Mouse (Mus musculus) G1E-ER4 (cell line): ENCODE data around the gene Unk. TPM values are rescaled to one million over a fixed set of nuclear protein-coding genes. Genes with fewer than 3 reads are reported as not detected.
A peak's percentile ranks its signal among the peaks of the same experiment; 100 is the strongest.

ENCODE experiments used
- GATA1 ChIP-seq: IDR thresholded peaks from one replicate; pipeline ENCODE4 v1.8.0; 2012; ENCODE audit warnings: low read length, inconsistent platforms
- polyA plus RNA-seq: library from polyadenylated mRNA; stranded (reverse); fragments of >175 nt; gene quantifications from 2 replicates; pipeline ENCODE4 v1.2.3, GENCODE M21; 2012

Gene Unk
- polyA plus RNA-seq, 1 experiment, result 56.9 TPM

- TF ChIP-seq GATA1, result no peak
Observed at GRCm38 (mm10) chr11:116007095-116007850, 22.8 kb upstream of the Unk start.

- no peak for TF ChIP-seq GATA1
Observed at GRCm38 (mm10) chr11:116008411-116008810, 21.7 kb upstream of the Unk start.

GRCm38 (mm10) chr11:116008832-116009375 lies 21.2 kb upstream of the Unk start:
- no peak for TF ChIP-seq GATA1

GRCm38 (mm10) chr11:116009661-116010060 lies 20.5 kb upstream of the Unk start:
- TF ChIP-seq GATA1, result no peak

GRCm38 (mm10) chr11:116010146-116010545 lies 20.0 kb upstream of the Unk start:
- no peak for TF ChIP-seq GATA1

GRCm38 (mm10) chr11:116010948-116011347 lies 19.2 kb upstream of the Unk start:
- no peak for TF ChIP-seq GATA1

GRCm38 (mm10) chr11:116011529-116012261 lies 18.4 kb upstream of the Unk start:
- no peak for TF ChIP-seq GATA1

- no peak for TF ChIP-seq GATA1
Observed at GRCm38 (mm10) chr11:116012262-116012947, 17.7 kb upstream of the Unk start, which contains the start of gene Galk1. TSS of gene Galk1 (minus strand) at chr11:116012719.

GRCm38 (mm10) chr11:116014821-116015220 lies 15.3 kb upstream of the Unk start:
- TF ChIP-seq GATA1, result peak; percentile 38

GRCm38 (mm10) chr11:116018106-116018505 lies 12.0 kb upstream of the Unk start:
- TF ChIP-seq GATA1, result no peak

- TF ChIP-seq GATA1, result no peak
Observed at GRCm38 (mm10) chr11:116019360-116019791, 10.7 kb upstream of the Unk start.

GRCm38 (mm10) chr11:116019976-116020411 lies 10.1 kb upstream of the Unk start:
- TF ChIP-seq GATA1, result no peak

GRCm38 (mm10) chr11:116020519-116020922 lies 9.6 kb upstream of the Unk start:
- no peak for TF ChIP-seq GATA1

- no peak for TF ChIP-seq GATA1
Observed at GRCm38 (mm10) chr11:116021328-116022220, 8.5 kb upstream of the Unk start.
